Mouse (Mus musculus): ENCODE measurements around the gene Srebf2. TPM values are rescaled to one million over a fixed set of nuclear protein-coding genes. Genes with fewer than 3 reads are reported as not detected.
A peak's percentile ranks its signal among the peaks of the same experiment; 100 is the strongest.
"Not testable (repeated sequence)": the region's sequence is repeated elsewhere in the genome, so short reads cannot be mapped to it uniquely, and the experiment has no call there.

The Srebf2 gene
- polyA plus RNA-seq, 1 experiment = 55.3 TPM

- DNase-seq (ENCODE audit: low spot score) = no peak
These were observed 77.7 kb downstream of the Srebf2 start for GRCm38 (mm10) chr15:82224602-82225215.

GRCm38 (mm10) chr15:82225769-82226168 lies 78.8 kb downstream of the Srebf2 start:
- no peak for DNase-seq (ENCODE audit: low spot score)

- no peak for DNase-seq (ENCODE audit: low spot score)
These were observed 82.6 kb downstream of the Srebf2 start for GRCm38 (mm10) chr15:82229542-82230045.

GRCm38 (mm10) chr15:82230098-82230611 lies 83.2 kb downstream of the Srebf2 start:
- DNase-seq (ENCODE audit: low spot score) = no peak

GRCm38 (mm10) chr15:82231100-82231499 lies 84.1 kb downstream of the Srebf2 start:
- DNase-seq (ENCODE audit: low spot score) = no peak

- no peak for DNase-seq (ENCODE audit: low spot score)
These were observed 84.8 kb downstream of the Srebf2 start for GRCm38 (mm10) chr15:82231591-82232378.

GRCm38 (mm10) chr15:82232651-82233050 lies 85.7 kb downstream of the Srebf2 start:
- no peak for DNase-seq (ENCODE audit: low spot score)

GRCm38 (mm10) chr15:82235661-82236060 lies 88.7 kb downstream of the Srebf2 start:
- no peak for DNase-seq (ENCODE audit: low spot score)

- DNase-seq (ENCODE audit: low spot score) = peak; percentile 74
These were observed 89.6 kb downstream of the Srebf2 start for GRCm38 (mm10) chr15:82236565-82236964.

- DNase-seq (ENCODE audit: low spot score) = no peak
These were observed 96.3 kb downstream of the Srebf2 start for GRCm38 (mm10) chr15:82243311-82243710.

GRCm38 (mm10) chr15:82243742-82244114 lies 96.7 kb downstream of the Srebf2 start:
- no peak for DNase-seq (ENCODE audit: low spot score)

GRCm38 (mm10) chr15:82244115-82244804 lies 97.3 kb downstream of the Srebf2 start, which contains the start of gene Cenpm:
Gene Cenpm (minus strand): TSS chr15:82244748.
- peak; percentile 88 for DNase-seq (ENCODE audit: low spot score)

GRCm38 (mm10) chr15:82244805-82245161 lies 97.8 kb downstream of the Srebf2 start:
- not testable (repeated sequence) for DNase-seq (ENCODE audit: low spot score)

- DNase-seq (ENCODE audit: low spot score) = no peak
These were observed 100.3 kb downstream of the Srebf2 start for GRCm38 (mm10) chr15:82247131-82247776.

- DNase-seq (ENCODE audit: low spot score) = no peak
These were observed 104.6 kb downstream of the Srebf2 start for GRCm38 (mm10) chr15:82251579-82251978.

GRCm38 (mm10) chr15:82252097-82252496 lies 105.1 kb downstream of the Srebf2 start, which contains the start of gene 1500009C09Rik:
Gene 1500009C09Rik (plus strand): TSS chr15:82252397.
- no peak for DNase-seq (ENCODE audit: low spot score)

Other genes with a start within 250 kb of the Srebf2 start
- gene Polr3h, start 220.9 kb upstream of the Srebf2 start, polyA plus RNA-seq (2012; rRNA removed) = 17.2 and 17.4 TPM in 2 replicates
- gene Csdc2, start 210.4 kb upstream of the Srebf2 start, polyA plus RNA-seq (2012; rRNA removed) = 20.2 and 29.6 TPM in 2 replicates
- 76.2 and 80.5 TPM in 2 replicates for gene Pmm1, start 186.3 kb upstream of the Srebf2 start, polyA plus RNA-seq (2012; rRNA removed)
- not detected in 2 replicates for gene 1700029P11Rik, start 166.6 kb upstream of the Srebf2 start, polyA plus RNA-seq (2012; rRNA removed)
- 18.3 and 20.4 TPM in 2 replicates for gene Xrcc6, start 159.3 kb upstream of the Srebf2 start, polyA plus RNA-seq (2012; rRNA removed)
- 19.5 and 21.7 TPM in 2 replicates for gene Desi1, start 113.3 kb upstream of the Srebf2 start, polyA plus RNA-seq (2012; rRNA removed)
- gene Snu13, start 99.6 kb upstream of the Srebf2 start, polyA plus RNA-seq (2012; rRNA removed) = 77.9 and 79.0 TPM in 2 replicates
- gene 4930407I10Rik, start 88.0 kb upstream of the Srebf2 start, polyA plus RNA-seq (2012; rRNA removed) = not detected in 2 replicates
- gene Mei1, start 77.2 kb upstream of the Srebf2 start, polyA plus RNA-seq (2012; rRNA removed) = 0.78 and 0.99 TPM in 2 replicates
- 12.8 and 16.1 TPM in 2 replicates for gene Ccdc134, start 19.3 kb upstream of the Srebf2 start, polyA plus RNA-seq (2012; rRNA removed)
- 0.10 TPM in 1 of 2 replicates, not detected in the other for gene Shisa8, start 65.6 kb downstream of the Srebf2 start, polyA plus RNA-seq (2012; rRNA removed)
- gene Tnfrsf13c, start 77.2 kb downstream of the Srebf2 start, polyA plus RNA-seq (2012; rRNA removed) = 0.15 and 0.16 TPM in 2 replicates
- gene Cenpm, start 97.6 kb downstream of the Srebf2 start, polyA plus RNA-seq (2012; rRNA removed) = 4.6 and 6.1 TPM in 2 replicates
- 0.06 and 0.10 TPM in 2 replicates for gene 1500009C09Rik, start 105.2 kb downstream of the Srebf2 start, polyA plus RNA-seq (2012; rRNA removed)
- 1.0 and 1.2 TPM in 2 replicates for gene Sept3, start 127.7 kb downstream of the Srebf2 start, polyA plus RNA-seq (2012; rRNA removed)
- not detected in 2 replicates for gene Wbp2nl, start 151.8 kb downstream of the Srebf2 start, polyA plus RNA-seq (2012; rRNA removed)
- 84.6 and 87.2 TPM in 2 replicates for gene Naga, start 191.7 kb downstream of the Srebf2 start, polyA plus RNA-seq (2012; rRNA removed)
- gene Pheta2, start 191.8 kb downstream of the Srebf2 start, polyA plus RNA-seq (2012; rRNA removed) = 3.9 and 4.8 TPM in 2 replicates
- 180 and 204 TPM in 2 replicates for gene Smdt1, start 191.8 kb downstream of the Srebf2 start, polyA plus RNA-seq (2012; rRNA removed)
- 429 and 475 TPM in 2 replicates for gene Ndufa6, start 207.1 kb downstream of the Srebf2 start, polyA plus RNA-seq (2012; rRNA removed)
- gene Cyp2d22, start 233.1 kb downstream of the Srebf2 start, polyA plus RNA-seq (2012; rRNA removed) = 52.5 and 56.2 TPM in 2 replicates
- gene Cyp2d11, start 246.8 kb downstream of the Srebf2 start, polyA plus RNA-seq (2012; rRNA removed) = not detected in 2 replicates

Data from urinary bladder, adult 2 months (tissue).